Mouse (Mus musculus) megakaryocyte, embryonic 14.5 days (primary cell): Measurements from ENCODE around the gene Gm30737. TPM values are rescaled to one million over a fixed set of nuclear protein-coding genes. Genes with fewer than 3 reads are reported as not detected.
"Not testable (repeated sequence)": the region's sequence is repeated elsewhere in the genome, so short reads cannot be mapped to it uniquely, and the experiment has no call there.

ENCODE experiments used
- H3K27me3 ChIP-seq: replicated peaks from 2 replicates; pipeline ENCODE3; 2012; ENCODE audit warnings: inconsistent platforms
- H3K36me3 ChIP-seq: replicated peaks from 2 replicates; pipeline ENCODE3; 2012; ENCODE audit warnings: low read length, inconsistent platforms, mixed read lengths
- H3K4me1 ChIP-seq: 2 replicates; pipeline ENCODE4 v1.6.1; 2012; ENCODE audit warnings: inconsistent platforms
- H3K4me3 ChIP-seq: replicated peaks from 2 replicates; pipeline ENCODE3; 2012; ENCODE audit warnings: moderate library complexity, mild to moderate bottlenecking, inconsistent platforms
- H3K9me3 ChIP-seq: 2 replicates; pipeline ENCODE4 v1.6.1; 2012; ENCODE audit warnings: inconsistent platforms
- polyA plus RNA-seq: library from polyadenylated mRNA; stranded (reverse); fragments of >175 nt; gene quantifications from 2 replicates; pipeline ENCODE4 v1.2.3, GENCODE M21; 2012; ENCODE audit warnings: low replicate concordance; ENCODE audit not compliant: insufficient read depth

The Gm30737 gene
- polyA plus RNA-seq = not detected in 2 replicates

DNA sequence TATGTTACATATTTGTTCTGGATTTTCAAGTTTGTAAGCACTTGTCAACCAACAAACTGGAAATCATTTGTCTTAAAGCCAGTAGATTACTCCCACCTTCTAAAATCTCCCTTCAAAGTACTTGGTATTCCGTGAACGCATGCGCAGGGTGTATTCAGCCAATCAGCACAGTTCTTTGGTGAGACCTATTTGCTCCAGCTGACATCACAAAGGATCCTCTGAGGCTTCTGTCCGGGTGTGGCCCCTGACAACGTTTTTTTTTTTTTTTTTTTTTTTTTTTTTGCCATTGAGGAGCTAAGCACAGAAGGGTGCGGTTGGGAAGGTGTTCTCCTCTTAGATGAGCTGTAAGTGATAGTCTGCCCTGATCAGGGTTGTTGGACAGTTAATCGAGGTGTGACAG is at the start of gene Gm30737:
TSS of gene Gm30737 (plus strand) at position 301 of the 400 bp plus-strand sequence.
- not testable (repeated sequence) for H3K4me3 ChIP-seq, H3K27me3 ChIP-seq, H3K4me1 ChIP-seq, H3K9me3 ChIP-seq, H3K36me3 ChIP-seq
